Mouse (Mus musculus): ENCODE results near the gene Cap2.

The Cap2 gene

GRCm38 (mm10) chr13:46571141-46571592 lies 69.5 kb downstream of the Cap2 start:
- H3K27me3 ChIP-seq (ENCODE audit: control insufficient read depth, insufficient read depth, low read length, poor library complexity, severe bottlenecking): no peaks in the 10 kb centered on the region
- DNase-seq (ENCODE audit: low read depth, low spot score): no peak
- H3K36me3 ChIP-seq (ENCODE audit: control insufficient read depth, insufficient read depth, low read length, poor library complexity, severe bottlenecking): no peaks in the 10 kb centered on the region

- Histone ChIP-seq H3K27me3 (ENCODE audit: control insufficient read depth, insufficient read depth, low read length, poor library complexity, severe bottlenecking) (no peaks in the 10 kb centered on the region), H3K36me3 (ENCODE audit: control insufficient read depth, insufficient read depth, low read length, poor library complexity, severe bottlenecking) (no peaks in the 10 kb centered on the region)
- no peak for DNase-seq (ENCODE audit: low read depth, low spot score)
Measured at GRCm38 (mm10) chr13:46571961-46572647, 70.5 kb downstream of the Cap2 start.

DNA sequence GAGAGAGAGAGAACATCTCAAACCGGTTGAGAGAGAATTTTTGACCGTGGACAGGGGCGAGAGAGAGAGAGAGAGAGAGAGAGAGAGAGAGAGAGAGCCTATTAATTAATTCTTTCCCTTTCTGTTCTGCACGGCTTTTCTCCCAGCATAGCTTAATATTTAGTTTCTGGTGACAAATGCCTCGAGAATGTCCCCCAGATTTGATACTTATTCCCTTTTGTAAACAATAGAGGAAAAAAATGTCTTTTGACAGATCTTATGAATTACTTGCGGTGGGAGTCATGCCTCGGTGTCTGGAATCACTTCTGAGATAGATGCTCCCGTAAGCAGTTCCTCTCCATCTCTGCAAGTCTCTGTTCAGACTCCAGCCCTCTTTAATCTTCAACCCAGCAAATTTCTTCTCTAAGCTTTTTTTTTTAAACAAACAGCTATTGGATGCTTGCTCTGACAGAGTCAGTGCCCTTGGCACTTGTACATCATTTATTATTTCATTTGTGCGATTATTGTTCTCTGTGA lies 71.1 kb downstream of the Cap2 start:
- no peaks in the 10 kb centered on the region for H3K27me3 ChIP-seq (ENCODE audit: control insufficient read depth, insufficient read depth, low read length, poor library complexity, severe bottlenecking)
- no peak for DNase-seq (ENCODE audit: low read depth, low spot score)
- no peaks in the 10 kb centered on the region for H3K36me3 ChIP-seq (ENCODE audit: control insufficient read depth, insufficient read depth, low read length, poor library complexity, severe bottlenecking)

DNA sequence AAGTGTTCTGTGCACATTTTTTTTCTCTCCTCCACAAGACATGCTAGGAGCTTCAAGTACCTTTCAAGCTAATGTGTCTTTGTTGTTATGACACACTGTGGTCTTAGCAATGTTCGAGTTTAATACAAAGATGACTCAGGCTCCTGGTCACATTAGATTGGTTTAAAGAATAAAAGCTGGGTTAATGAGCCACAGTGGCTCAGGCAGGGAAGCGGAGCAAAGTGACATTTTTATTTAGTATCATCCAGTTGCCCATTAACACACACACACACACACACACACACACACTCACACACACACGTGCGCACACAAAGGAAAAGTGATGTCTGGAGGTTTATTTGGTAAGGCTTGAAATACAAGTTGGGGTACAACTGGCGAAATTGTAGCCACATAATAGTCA lies 72.6 kb downstream of the Cap2 start:
- Histone ChIP-seq H3K27me3 (ENCODE audit: control insufficient read depth, insufficient read depth, low read length, poor library complexity, severe bottlenecking) (no peaks in the 10 kb centered on the region), H3K36me3 (ENCODE audit: control insufficient read depth, insufficient read depth, low read length, poor library complexity, severe bottlenecking) (no peaks in the 10 kb centered on the region)
- DNase-seq (ENCODE audit: low read depth, low spot score): no peak

- no peaks in the 10 kb centered on the region for H3K27me3 ChIP-seq (ENCODE audit: control insufficient read depth, insufficient read depth, low read length, poor library complexity, severe bottlenecking)
- no peaks in the 10 kb centered on the region for H3K36me3 ChIP-seq (ENCODE audit: control insufficient read depth, insufficient read depth, low read length, poor library complexity, severe bottlenecking)
- no peak for DNase-seq (ENCODE audit: low read depth, low spot score)
Measured at GRCm38 (mm10) chr13:46574707-46575106, 73.1 kb downstream of the Cap2 start.

- H3K27me3 ChIP-seq (ENCODE audit: control insufficient read depth, insufficient read depth, low read length, poor library complexity, severe bottlenecking): no peaks in the 10 kb centered on the region; the same call in 1 of the 2 replicates
- H3K36me3 ChIP-seq (ENCODE audit: control insufficient read depth, insufficient read depth, low read length, poor library complexity, severe bottlenecking): no peaks in the 10 kb centered on the region
- DNase-seq (ENCODE audit: low read depth, low spot score): no peak
Measured at GRCm38 (mm10) chr13:46584860-46585259, 83.2 kb downstream of the Cap2 start.

DNA sequence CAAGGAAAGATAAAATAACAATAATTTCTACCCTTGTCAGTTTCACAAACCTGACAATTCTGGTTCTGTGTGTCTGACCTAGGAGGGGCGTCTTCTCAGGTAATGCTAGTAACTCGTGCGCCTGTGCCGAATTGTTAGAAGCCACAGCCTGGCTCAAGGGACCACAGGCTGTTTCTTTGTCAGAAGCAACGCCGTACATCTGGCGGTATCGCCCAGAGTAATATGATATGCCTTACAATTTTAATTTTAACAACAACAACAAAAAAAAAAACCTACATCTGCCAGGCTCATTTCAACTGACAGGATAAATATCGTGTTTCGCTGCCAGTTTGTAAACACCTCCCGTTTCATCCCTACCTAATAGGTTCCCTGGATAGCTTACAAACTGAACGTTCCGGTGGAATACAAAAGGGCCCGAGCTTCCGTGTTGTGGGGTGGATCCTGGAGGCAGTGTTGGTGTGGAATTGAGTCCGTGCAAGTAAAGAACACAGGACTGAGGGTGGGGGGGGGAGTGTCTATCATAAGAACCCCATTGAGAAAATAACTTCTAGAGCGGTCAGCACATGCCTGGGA lies 86.2 kb downstream of the Cap2 start:
- DNase-seq (ENCODE audit: low read depth, low spot score): no peak
- Histone ChIP-seq H3K36me3 (ENCODE audit: control insufficient read depth, insufficient read depth, low read length, poor library complexity, severe bottlenecking) (no peaks in the 10 kb centered on the region), H3K27me3 (ENCODE audit: control insufficient read depth, insufficient read depth, low read length, poor library complexity, severe bottlenecking) (no peaks in the 10 kb centered on the region; the same call in 1 of the 2 replicates)

GRCm38 (mm10) chr13:46588606-46589005 lies 87.0 kb downstream of the Cap2 start:
- Histone ChIP-seq H3K36me3 (ENCODE audit: control insufficient read depth, insufficient read depth, low read length, poor library complexity, severe bottlenecking) (no peaks in the 10 kb centered on the region), H3K27me3 (ENCODE audit: control insufficient read depth, insufficient read depth, low read length, poor library complexity, severe bottlenecking) (no peaks in the 10 kb centered on the region; the same call in 1 of the 2 replicates)
- DNase-seq (ENCODE audit: low read depth, low spot score): no peak

- Histone ChIP-seq H3K36me3 (ENCODE audit: control insufficient read depth, insufficient read depth, low read length, poor library complexity, severe bottlenecking) (no peaks in the 10 kb centered on the region), H3K27me3 (ENCODE audit: control insufficient read depth, insufficient read depth, low read length, poor library complexity, severe bottlenecking) (no peaks in the 10 kb centered on the region; the same call in 1 of the 2 replicates)
- DNase-seq (ENCODE audit: low read depth, low spot score): no peak
Measured at GRCm38 (mm10) chr13:46590885-46591284, 89.2 kb downstream of the Cap2 start.

GRCm38 (mm10) chr13:46600694-46601093 lies 99.0 kb downstream of the Cap2 start:
- Histone ChIP-seq H3K36me3 (ENCODE audit: control insufficient read depth, insufficient read depth, low read length, poor library complexity, severe bottlenecking) (no peaks in the 10 kb centered on the region), H3K27me3 (ENCODE audit: control insufficient read depth, insufficient read depth, low read length, poor library complexity, severe bottlenecking) (no peaks in the 10 kb centered on the region)
- no peak for DNase-seq (ENCODE audit: low read depth, low spot score)

DNA sequence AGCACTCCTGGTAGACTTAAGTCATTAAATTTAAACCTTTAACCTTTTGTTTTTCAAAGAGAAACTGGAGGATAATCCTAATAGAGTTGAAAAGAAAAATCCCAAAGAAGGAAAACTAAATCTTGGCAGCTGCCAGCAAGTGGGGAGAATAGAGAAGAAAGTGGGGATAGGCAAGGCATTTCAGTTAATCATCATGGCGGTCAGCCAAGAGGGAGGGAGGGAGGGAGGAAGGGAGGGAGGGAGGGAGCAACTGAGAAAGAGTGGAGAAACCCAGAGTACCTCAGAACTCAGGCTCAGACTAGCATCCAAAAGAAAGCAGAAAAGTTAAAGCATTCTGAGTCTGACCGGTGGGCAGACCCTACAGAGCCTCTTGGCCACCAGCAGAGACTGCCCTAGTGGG lies 99.7 kb downstream of the Cap2 start:
- H3K27me3 ChIP-seq (ENCODE audit: control insufficient read depth, insufficient read depth, low read length, poor library complexity, severe bottlenecking): no peaks in the 10 kb centered on the region
- no peaks in the 10 kb centered on the region for H3K36me3 ChIP-seq (ENCODE audit: control insufficient read depth, insufficient read depth, low read length, poor library complexity, severe bottlenecking)
- no peak for DNase-seq (ENCODE audit: low read depth, low spot score)

GRCm38 (mm10) chr13:46602674-46603073 lies 101.0 kb downstream of the Cap2 start:
- DNase-seq (ENCODE audit: low read depth, low spot score): peak; percentile 31
- Histone ChIP-seq H3K27me3 (ENCODE audit: control insufficient read depth, insufficient read depth, low read length, poor library complexity, severe bottlenecking) (no peaks in the 10 kb centered on the region), H3K36me3 (ENCODE audit: control insufficient read depth, insufficient read depth, low read length, poor library complexity, severe bottlenecking) (no peaks in the 10 kb centered on the region)

DNA sequence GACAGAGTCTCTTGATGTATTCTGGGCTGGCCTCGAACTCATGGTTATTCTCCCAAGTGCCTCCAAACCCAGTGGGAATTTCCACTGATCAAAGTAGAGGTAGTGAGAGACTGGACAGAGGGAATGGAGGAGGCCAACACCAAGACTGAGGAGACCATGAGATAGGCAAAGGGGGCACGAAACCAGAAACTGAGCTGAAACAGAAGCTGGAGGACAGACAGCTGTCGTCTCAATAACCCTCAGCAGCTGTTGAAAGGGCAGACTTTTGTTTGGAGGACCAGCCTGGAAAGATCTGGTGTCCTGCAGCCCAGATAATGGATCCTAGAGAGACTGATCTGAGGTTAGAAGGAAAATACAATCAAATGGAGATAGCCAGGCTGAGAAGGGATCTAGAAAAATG lies 109.4 kb downstream of the Cap2 start:
- DNase-seq (ENCODE audit: low read depth, low spot score): no peak
- no peaks in the 10 kb centered on the region for H3K27me3 ChIP-seq (ENCODE audit: control insufficient read depth, insufficient read depth, low read length, poor library complexity, severe bottlenecking)
- H3K36me3 ChIP-seq (ENCODE audit: control insufficient read depth, insufficient read depth, low read length, poor library complexity, severe bottlenecking): no peaks in the 10 kb centered on the region

GRCm38 (mm10) chr13:46613694-46614272 lies 112.1 kb downstream of the Cap2 start:
- no peak for DNase-seq (ENCODE audit: low read depth, low spot score)
- no peaks in the 10 kb centered on the region for H3K36me3 ChIP-seq (ENCODE audit: control insufficient read depth, insufficient read depth, low read length, poor library complexity, severe bottlenecking)
- H3K27me3 ChIP-seq (ENCODE audit: control insufficient read depth, insufficient read depth, low read length, poor library complexity, severe bottlenecking): no peaks in the 10 kb centered on the region

DNA sequence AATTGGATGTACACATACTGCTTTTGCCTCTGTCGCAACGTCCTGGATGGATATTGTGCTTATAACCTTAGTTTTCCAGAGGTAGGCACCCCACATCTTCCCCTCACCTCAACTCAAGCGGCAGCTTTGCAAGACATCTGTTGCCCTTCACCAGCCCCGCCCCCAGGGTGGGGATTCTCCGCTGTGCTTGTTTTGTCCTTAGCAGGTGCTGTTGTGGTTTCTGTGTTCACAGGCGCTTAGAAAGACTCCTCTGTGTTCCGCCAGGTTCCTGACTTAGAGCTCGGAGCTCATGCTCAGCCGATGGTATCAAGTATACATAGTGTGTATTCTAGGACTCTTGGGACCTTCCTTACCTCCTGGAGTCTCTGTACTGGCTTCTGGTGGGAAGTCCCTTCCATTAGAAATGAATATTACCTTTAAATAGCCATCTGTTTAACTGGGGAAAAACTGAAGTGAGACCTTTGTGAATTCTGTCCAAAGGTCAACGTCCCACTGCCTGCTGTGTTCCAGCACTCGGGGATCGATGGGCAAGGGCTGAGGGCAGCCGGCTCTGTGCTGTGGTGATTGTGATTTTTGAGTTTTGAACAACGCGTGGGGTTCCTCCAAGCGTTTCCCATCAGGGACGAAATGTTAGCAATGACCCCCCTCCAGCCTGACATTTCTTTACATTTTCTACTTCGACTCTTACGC lies 115.2 kb downstream of the Cap2 start:
- DNase-seq (ENCODE audit: low read depth, low spot score): peak; percentile 63
- Histone ChIP-seq H3K27me3 (ENCODE audit: control insufficient read depth, insufficient read depth, low read length, poor library complexity, severe bottlenecking) (no peaks in the 10 kb centered on the region), H3K36me3 (ENCODE audit: control insufficient read depth, insufficient read depth, low read length, poor library complexity, severe bottlenecking) (no peaks in the 10 kb centered on the region)
